Mouse (Mus musculus) forebrain, embryonic 16.5 days (tissue): Measurements from ENCODE around the gene Hrasls5. TPM values are rescaled to one million over a fixed set of nuclear protein-coding genes. Genes with fewer than 3 reads are reported as not detected.

Experiments
- ATAC-seq: fragments of 200-750 bp; cut with Nextera tagmentation; 2 replicates; pipeline ENCODE4 v1.8.0; 2017; ENCODE audit warnings: mild to moderate bottlenecking, moderate library complexity
- H3K27ac ChIP-seq: fragments of 300-500 bp; sonication (generic); 2 replicates; pipeline ENCODE4 v1.5.1; 2014; ENCODE audit warnings: low read length, control low read depth
- H3K27me3 ChIP-seq: fragments of 300-500 bp; sonication (generic); replicated peaks from 2 replicates; pipeline ENCODE4 v1.6.1; 2014; ENCODE audit warnings: low read length; ENCODE audit not compliant: control insufficient read depth, insufficient read depth
- H3K36me3 ChIP-seq: fragments of 300-500 bp; sonication (generic); 2 replicates; pipeline ENCODE4 v1.6.1; 2014; ENCODE audit not compliant: control insufficient read depth, insufficient read depth
- H3K4me1 ChIP-seq: fragments of 300-500 bp; sonication (generic); replicated peaks from 2 replicates; pipeline ENCODE4 v1.6.1; 2014; ENCODE audit warnings: low read length; ENCODE audit not compliant: control insufficient read depth, insufficient read depth
- H3K4me2 ChIP-seq: fragments of 300-500 bp; sonication (generic); 2 replicates; pipeline ENCODE4 v1.6.1; 2014; ENCODE audit warnings: mild to moderate bottlenecking, low read length, control low read depth
- H3K4me3 ChIP-seq: fragments of 300-500 bp; sonication (generic); replicated peaks from 2 replicates; pipeline ENCODE4 v1.5.1; 2014; ENCODE audit warnings: mild to moderate bottlenecking, low read length, control low read depth
- H3K9ac ChIP-seq: fragments of 300-500 bp; sonication (generic); replicated peaks from 2 replicates; pipeline ENCODE4 v1.6.1; 2014; ENCODE audit warnings: low read depth, low read length, control low read depth
- H3K9me3 ChIP-seq: fragments of 300-500 bp; sonication (generic); 2 replicates; pipeline ENCODE4 v1.6.1; 2016; ENCODE audit warnings: low read length; ENCODE audit not compliant: control insufficient read depth
- WGBS: fragments of 180-500 bp; shearing (Covaris S2); extraction: QIAGEN DNeasy Blood & Tissue Kit; methylation state at CpG from one replicate; pipeline ENCODE4 v1.1.7; 2014; 5-methylcytosine and 5-hydroxymethylcytosine counted together
- polyA plus RNA-seq: library from polyadenylated mRNA; unstranded; fragments of >200 nt; fragmentation: Nextera tagmentation; extraction: Ambion mirVana; gene quantifications from 2 replicates; pipeline ENCODE4 v1.2.1, GENCODE M21; 2015

Hrasls5 gene
- polyA plus RNA-seq, 1 experiment from 2014 or later, result not detected

DNA sequence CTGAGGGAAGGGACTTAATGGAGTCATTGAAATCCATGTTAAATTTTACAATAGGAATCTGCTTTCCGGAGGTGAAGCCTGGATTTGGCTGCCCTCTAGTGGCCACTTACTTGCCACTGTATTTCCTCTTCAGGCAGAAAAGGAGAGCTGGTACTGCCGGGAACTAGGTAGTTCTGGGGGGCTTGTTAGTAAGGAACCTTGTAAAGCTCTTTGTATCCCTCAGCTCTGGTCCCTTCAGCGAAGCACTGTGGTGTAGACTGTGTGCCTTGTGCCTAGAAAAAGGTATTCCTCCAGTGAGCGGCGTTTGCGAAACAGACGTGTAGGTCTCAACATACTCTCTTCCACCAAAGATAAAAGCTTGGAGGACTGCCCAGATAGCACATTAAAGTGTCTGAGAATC, 5.4 kb downstream of the Hrasls5 start:
- no peaks in the 10 kb centered on the region for H3K9me3 ChIP-seq
- no peak overlapping the region for H3K27ac ChIP-seq
- H3K4me1 ChIP-seq, result no peaks in the 10 kb centered on the region
- no peak overlapping the region for H3K4me3 ChIP-seq
- no peak overlapping the region for H3K9ac ChIP-seq
- H3K27me3 ChIP-seq, result peaks cover 2% of the 10 kb centered on the region; the same call in 1 of the 2 replicates
- no peaks in the 10 kb centered on the region for H3K36me3 ChIP-seq
- WGBS, result 35% methylated on average over 7 of the region's 7 CpGs
- H3K4me2 ChIP-seq, result 0 out of 2 replicates have a peak overlapping the region, but pooled peaks have one; percentile 5
- ATAC-seq, result peak; percentile 55

DNA sequence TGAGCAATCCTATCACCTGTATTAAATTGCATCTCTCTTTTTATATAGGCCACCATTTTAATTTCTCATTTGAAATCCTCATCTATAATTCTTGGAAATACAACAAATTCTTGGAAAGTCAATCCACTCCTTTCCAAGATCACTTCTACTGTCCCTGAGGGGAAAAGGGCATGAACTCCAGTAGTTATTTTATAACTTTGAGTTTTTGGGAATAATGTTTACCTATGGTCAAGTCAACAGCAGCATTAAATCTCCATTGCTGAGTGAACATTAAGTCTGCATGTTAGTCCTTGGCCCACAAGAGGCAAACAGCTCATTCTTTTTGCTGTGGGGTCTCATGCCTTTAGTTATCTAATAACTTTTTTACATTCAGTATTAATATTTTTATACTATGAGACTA, 20.7 kb downstream of the Hrasls5 start:
- ATAC-seq, result no peak
- H3K27ac ChIP-seq, result no peak overlapping the region
- H3K9ac ChIP-seq, result no peak overlapping the region

DNA sequence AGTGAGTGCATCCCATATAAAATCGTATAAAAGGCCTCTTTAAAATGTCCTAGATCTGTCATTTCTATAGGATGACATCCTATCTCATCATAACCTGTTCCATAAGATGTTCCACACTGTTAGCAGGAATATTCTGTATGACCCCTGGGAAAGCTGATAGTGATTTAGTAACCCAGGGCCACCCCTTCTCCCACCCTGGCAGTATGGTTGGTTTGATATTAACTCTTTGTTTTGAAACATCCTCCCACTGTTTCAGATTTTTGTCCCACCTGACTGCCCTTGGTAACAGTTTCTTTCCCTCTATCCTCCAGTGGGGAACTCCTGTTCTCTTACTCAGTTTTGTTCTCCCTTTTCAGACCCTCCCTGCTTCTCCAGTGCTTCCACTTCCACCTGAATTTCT, 21.4 kb downstream of the Hrasls5 start:
- Histone ChIP-seq H3K27ac (no peak overlapping the region), H3K9me3 (no peaks in the 10 kb centered on the region)

More for the DNA sequence above, 20.7 kb downstream of the Hrasls5 start:
- Histone ChIP-seq H3K4me3 (no peak overlapping the region), H3K36me3 (no peaks in the 10 kb centered on the region), H3K4me2 (no peak overlapping the region), H3K9me3 (no peaks in the 10 kb centered on the region), H3K27me3 (no peaks in the 10 kb centered on the region), H3K4me1 (no peaks in the 10 kb centered on the region)

DNA sequence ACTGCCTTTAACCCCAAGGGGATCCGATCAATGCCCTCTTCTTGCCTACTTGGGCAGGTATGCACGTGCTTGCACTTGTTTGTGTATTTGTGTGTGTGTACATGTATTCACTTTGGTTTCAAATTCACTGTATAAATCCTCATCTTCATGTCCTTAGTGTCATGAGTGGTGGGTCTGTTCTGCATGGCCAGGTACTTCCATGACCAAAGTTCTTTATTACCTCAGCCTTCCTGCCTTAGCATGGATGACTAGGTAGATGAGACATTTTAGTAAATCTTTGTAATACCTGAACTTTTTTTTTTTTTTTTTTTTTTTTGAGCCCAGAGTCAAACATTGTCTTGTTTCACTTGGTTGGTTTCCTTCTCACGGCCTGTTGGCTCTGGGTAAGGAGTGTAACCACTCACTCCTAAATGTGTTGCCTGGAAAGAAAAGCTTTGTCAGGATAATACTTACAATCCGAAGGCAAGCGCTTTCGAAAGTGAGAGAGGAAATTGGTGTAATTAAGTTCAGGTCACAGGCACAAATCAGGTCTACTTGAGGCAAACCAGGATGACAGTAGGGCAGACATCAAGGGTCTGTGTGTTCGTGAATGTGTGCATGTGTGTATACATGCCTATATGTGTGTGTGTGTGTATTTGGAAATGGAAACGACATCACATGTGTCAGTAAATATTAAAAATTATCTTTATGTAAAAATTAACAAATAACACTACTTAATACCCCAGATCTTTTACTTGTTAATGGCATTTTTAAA, 36.7 kb downstream of the Hrasls5 start:
- no peak overlapping the region for H3K27ac ChIP-seq
- ATAC-seq, result no peak
- H3K9ac ChIP-seq, result no peak overlapping the region
- no peaks in the 10 kb centered on the region for H3K36me3 ChIP-seq
- 86% methylated on average over 8 of the region's 8 CpGs for WGBS
- no peak overlapping the region for H3K4me3 ChIP-seq
- no peaks in the 10 kb centered on the region for H3K27me3 ChIP-seq
- no peak overlapping the region for H3K4me2 ChIP-seq
- H3K4me1 ChIP-seq, result no peaks in the 10 kb centered on the region
- H3K9me3 ChIP-seq, result no peaks in the 10 kb centered on the region

More for the DNA sequence above, 21.4 kb downstream of the Hrasls5 start:
- Histone ChIP-seq H3K4me1 (no peaks in the 10 kb centered on the region), H3K36me3 (no peaks in the 10 kb centered on the region), H3K4me3 (no peak overlapping the region), H3K27me3 (no peaks in the 10 kb centered on the region), H3K4me2 (no peak overlapping the region), H3K9ac (no peak overlapping the region)
- 83% methylated on average over 1 of the region's 1 CpGs for WGBS
- no peak for ATAC-seq

DNA sequence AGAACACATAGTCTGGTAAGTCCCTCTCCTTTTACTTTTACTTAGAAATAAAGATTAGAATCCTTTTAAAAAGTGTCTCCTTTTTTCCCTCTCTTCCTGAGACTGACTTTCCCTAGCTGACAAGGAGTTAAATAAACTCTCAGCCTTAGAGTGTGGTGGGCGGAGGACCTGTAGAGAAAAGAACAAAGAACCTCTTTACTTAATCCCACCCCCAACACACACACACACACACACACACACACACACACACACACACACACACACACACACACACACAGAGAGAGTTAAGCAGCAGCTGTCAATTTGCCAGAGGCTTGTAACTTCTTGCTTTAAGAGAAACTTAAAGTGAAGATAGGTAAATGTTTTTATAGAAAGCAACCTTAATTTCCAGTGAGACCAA, 59.7 kb downstream of the Hrasls5 start:
- Histone ChIP-seq H3K36me3 (no peaks in the 10 kb centered on the region), H3K27me3 (no peaks in the 10 kb centered on the region), H3K9ac (no peak overlapping the region), H3K4me3 (no peak overlapping the region), H3K4me1 (no peaks in the 10 kb centered on the region), H3K9me3 (no peaks in the 10 kb centered on the region), H3K27ac (no peak overlapping the region), H3K4me2 (no peak overlapping the region)
- 0% methylated on average over 1 of the region's 1 CpGs for WGBS
- no peak for ATAC-seq

DNA sequence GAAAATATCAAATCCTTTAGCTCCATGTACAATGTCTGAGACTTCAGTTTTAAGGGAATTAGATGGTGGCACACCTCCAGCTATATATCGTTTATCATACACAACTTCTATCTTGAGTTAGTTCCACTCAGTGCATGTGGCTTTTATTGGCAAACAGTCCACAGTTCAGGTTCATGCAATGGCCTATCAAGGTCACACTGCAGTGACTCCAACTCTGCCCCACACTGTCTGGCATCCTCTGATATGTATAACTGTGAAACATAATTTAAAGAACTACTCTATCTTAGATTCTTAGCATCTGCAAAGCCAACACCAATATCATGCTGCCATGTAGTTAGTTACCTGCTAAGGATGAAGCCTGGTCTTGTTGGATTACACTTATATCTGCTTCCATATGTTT, 75.6 kb downstream of the Hrasls5 start:
- H3K9ac ChIP-seq, result no peak overlapping the region
- 91% methylated on average over 1 of the region's 1 CpGs for WGBS
- H3K36me3 ChIP-seq, result no peaks in the 10 kb centered on the region
- H3K27ac ChIP-seq, result no peak overlapping the region
- ATAC-seq, result no peak
- no peak overlapping the region for H3K4me2 ChIP-seq
- no peaks in the 10 kb centered on the region for H3K27me3 ChIP-seq
- H3K9me3 ChIP-seq, result no peaks in the 10 kb centered on the region
- no peak overlapping the region for H3K4me3 ChIP-seq
- no peaks in the 10 kb centered on the region for H3K4me1 ChIP-seq

Other genes with a start within 250 kb of the Hrasls5 start
- gene Spindoc, start 229.5 kb upstream of the Hrasls5 start, polyA plus RNA-seq, result 35.8 and 39.4 TPM in 2 replicates
- 22.8 and 25.8 TPM in 2 replicates for gene 2700081O15Rik, start 194.9 kb upstream of the Hrasls5 start, polyA plus RNA-seq
- gene Rtn3, start 129.3 kb upstream of the Hrasls5 start, polyA plus RNA-seq, result 550 and 563 TPM in 2 replicates
- 6.7 and 7.7 TPM in 2 replicates for gene Atl3, start 118.5 kb upstream of the Hrasls5 start, polyA plus RNA-seq
- gene Pla2g16, start 55.1 kb upstream of the Hrasls5 start, polyA plus RNA-seq, result 3.3 and 4.5 TPM in 2 replicates
- 0.16 TPM in 1 of 2 replicates, not detected in the other for gene Lgals12, start 5.3 kb upstream of the Hrasls5 start, polyA plus RNA-seq
- gene Slc22a19, start 98.8 kb downstream of the Hrasls5 start, polyA plus RNA-seq, result not detected in 2 replicates
- not detected in 2 replicates for gene Slc22a26, start 190.1 kb downstream of the Hrasls5 start, polyA plus RNA-seq